ENCODE assay signal across 8 mouse cellular contexts in the genomic region with DNA sequence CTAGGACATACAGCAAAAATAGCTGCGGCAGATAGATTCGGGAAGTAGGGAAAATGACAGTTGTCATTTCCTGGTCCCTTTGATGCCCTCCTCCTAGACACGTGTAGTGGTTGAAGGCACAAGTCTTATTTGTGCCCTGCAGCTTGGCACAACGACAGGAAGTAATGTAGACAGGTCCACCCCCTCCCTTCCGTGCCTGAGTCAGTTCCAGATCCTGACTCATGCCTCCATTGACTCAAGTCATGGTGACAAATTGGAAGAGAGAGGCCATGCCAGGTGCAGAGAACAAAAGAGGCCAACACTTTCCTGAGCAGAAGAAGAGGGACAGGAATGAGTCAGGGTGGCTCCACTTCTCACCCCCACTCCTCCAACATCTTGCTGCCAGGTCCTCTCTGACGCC. TPM values are rescaled to one million over a fixed set of nuclear protein-coding genes. Genes with fewer than 3 reads are reported as not detected.
A peak's percentile ranks its signal among the peaks of the same experiment; 100 is the strongest.
DNase-seq lines count a peak whose midpoint lies in the region; TF ChIP-seq lines count a peak whose summit lies in the region.
"Had no signal": no experiment of that assay in that cellular context is flagged by ENCODE, and none has a peak within 500 bp of the region (broad histone marks: within the 10 kb centered on the region; RNA-seq: fewer than 3 reads in every experiment).

No protein-coding gene starts in this region.

- peaks cover 6% of the 10 kb centered on the region for H3K4me1 ChIP-seq in cerebellum, adult 2 months (ENCODE audit: control insufficient read depth, insufficient read depth, low read length)

- TF ChIP-seq CTCF in cerebellum, adult 2 months (IDR thresholded peaks at IDR 0.05; ENCODE audit: borderline replicate concordance, insufficient read depth, low read depth, low read length) = no peak

- TF ChIP-seq POLR2A in cerebellum, adult 2 months (IDR thresholded peaks at IDR 0.05; ENCODE audit: borderline replicate concordance, insufficient read depth, low read length) = no peak

- 27% methylated on average over 6 of the region's 6 CpGs for WGBS in cerebellum, adult 2 months

- no peaks in the 10 kb centered on the region for H3K27me3 ChIP-seq in cerebellum, adult 2 months (ENCODE audit: control insufficient read depth, insufficient read depth, low read length)

- no peak overlapping the region for H3K27ac ChIP-seq in cerebellum, adult 2 months (ENCODE audit: insufficient read depth, low read length)
- H3K27ac ChIP-seq: liver, embryonic 14.5 days had no signal

- peak; percentile 3 for DNase-seq in urinary bladder, postnatal 14 days (ENCODE audit: low spot score)
- no peak for DNase-seq in urinary bladder, adult 18-20 months (ENCODE audit: low spot score in 2 of 2)
- DNase-seq in cerebellum, adult 2 months = peak; percentile 37 to 63
- peak; percentile 47 for DNase-seq in lung, postnatal 10 days
- DNase-seq in thymus, postnatal 4 days = peak; percentile 17
- no peak for DNase-seq in layer of hippocampus, postnatal 36 days
- no peak for DNase-seq in heart, adult 8-10 months (ENCODE audit: low spot score)

- no peak overlapping the region for H3K4me3 ChIP-seq in cerebellum, adult 2 months (replicated peaks; ENCODE audit: insufficient read depth, low read depth, low read length)

RNA-seq across cellular contexts. Expression of gene Araf, which starts 19.4 kb away (rescaled TPM):
- 306 and 313 TPM in 2 replicates for polyA plus RNA-seq in cerebellum, adult 2 months (2012; rRNA removed)
- total RNA-seq in layer of hippocampus, postnatal 36 days (2021) = 100 to 1,000 TPM; 186 to 190 TPM
- 100 to 1,000 TPM in 1 of 4 experiments, 10 to 100 TPM in 3; 83.3 to 103 (median 92.8) TPM for total RNA-seq in heart, adult 8-10 months (2022)

RNA-seq across cellular contexts. Expression of gene Timp1, which starts 53.0 kb away (rescaled TPM):
- 1.1 and 1.9 TPM in 2 replicates for polyA plus RNA-seq in cerebellum, adult 2 months (2012; rRNA removed)
- total RNA-seq in layer of hippocampus, postnatal 36 days (2021) = under 1 TPM; 0.42 to 0.63 TPM
- 1 to 10 TPM; 2.0 to 3.5 (median 2.3) TPM for total RNA-seq in heart, adult 8-10 months (2022)

Comparison
In these comparisons a context has a peak if more than half of its experiments do, and no peak if none do; other contexts are left out.
1. DNase-seq: peak in urinary bladder, postnatal 14 days (single experiment), cerebellum, adult 2 months (2 of 2), lung, postnatal 10 days (single experiment) and thymus, postnatal 4 days (single experiment); none in urinary bladder, adult 18-20 months (0 of 2), layer of hippocampus, postnatal 36 days (0 of 2) and heart, adult 8-10 months (single experiment).